Mouse (Mus musculus) gastrocnemius, adult 18-20 months (tissue): ENCODE measurements at regions not wholly inside any gene's neighbourhood (a gene's known extent, or its start where the extent isn't known, plus 50 kb on each side); places are given as distances from the start of the nearest gene placed in this dataset.
A peak's percentile ranks its signal among the peaks of the same experiment; 100 is the strongest.

Experiments used
- DNase-seq: peaks from one replicate; pipeline ENCODE4 v3.0.0; 2021; ENCODE audit warnings: low spot score

DNA sequence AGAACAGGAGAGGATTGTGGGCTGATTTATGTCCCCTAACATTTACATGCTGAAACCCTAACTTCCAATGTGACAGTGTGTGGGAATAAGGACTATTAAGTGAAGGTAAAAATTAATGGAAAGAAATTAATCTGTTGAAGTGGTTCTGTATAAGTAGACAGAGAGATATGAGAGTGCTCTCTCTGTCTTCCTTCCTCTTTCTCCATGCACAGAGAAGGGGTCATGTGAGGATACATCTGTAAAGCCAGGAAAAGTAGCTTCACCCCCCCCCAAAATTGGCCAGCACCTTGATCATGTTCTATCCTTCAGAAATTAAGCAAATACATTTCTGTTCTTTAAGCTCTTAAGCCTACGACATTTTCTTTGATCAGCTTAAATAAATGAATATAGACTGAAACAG lies 268.6 kb upstream of the Ccdc54 start:
- no peak for DNase-seq

DNA sequence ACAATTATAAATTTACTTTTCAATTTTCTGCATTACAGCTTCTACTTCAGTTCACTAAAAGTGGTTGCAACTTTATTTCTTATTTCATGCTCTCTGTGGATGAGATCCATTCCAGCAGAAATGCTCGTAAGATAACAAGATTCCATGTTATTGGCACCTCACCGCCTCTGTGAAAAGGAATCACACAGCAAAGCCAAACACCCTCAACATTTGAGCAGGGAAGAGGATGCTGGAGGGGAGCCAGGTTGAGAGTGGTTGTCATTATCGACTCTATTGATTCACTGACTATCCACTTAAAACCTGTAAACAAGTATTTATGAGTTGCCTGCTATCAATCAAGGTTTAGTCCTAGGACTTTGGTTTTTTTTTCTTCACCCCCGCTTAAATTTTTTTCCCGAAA lies 261.1 kb upstream of the Ccdc54 start:
- DNase-seq, result no peak

GRCm38 (mm10) chr16:50847693-50848092 lies 256.7 kb upstream of the Ccdc54 start:
- no peak for DNase-seq

- no peak for DNase-seq
These were observed 255.6 kb upstream of the Ccdc54 start for GRCm38 (mm10) chr16:50846505-50846904.

GRCm38 (mm10) chr16:50841677-50842580 lies 251.0 kb upstream of the Ccdc54 start:
- DNase-seq, result peak; percentile 67

- no peak for DNase-seq
These were observed 250.3 kb upstream of the Ccdc54 start for GRCm38 (mm10) chr16:50841205-50841604.

GRCm38 (mm10) chr16:50839665-50840064 lies 248.7 kb upstream of the Ccdc54 start:
- no peak for DNase-seq

DNA sequence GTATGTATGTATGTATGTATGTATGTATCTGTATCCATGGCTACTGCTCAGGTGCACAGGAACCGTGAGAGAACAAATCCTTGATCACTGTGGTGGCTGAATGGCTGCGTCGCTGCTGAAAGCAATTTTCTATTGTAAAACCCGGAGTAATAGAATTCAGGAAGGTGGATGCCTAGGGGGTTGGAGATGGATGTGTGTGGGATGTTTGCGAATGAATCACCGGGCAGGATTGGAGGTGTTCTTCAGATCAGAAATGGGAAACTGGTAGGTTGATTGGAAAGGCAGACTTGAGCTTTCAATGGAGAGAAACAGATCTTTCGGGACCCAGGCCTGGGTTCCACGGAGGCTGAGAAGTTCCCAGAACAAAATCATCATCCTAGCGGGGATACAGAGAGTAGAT lies 246.5 kb upstream of the Ccdc54 start:
- DNase-seq, result no peak

GRCm38 (mm10) chr16:50836457-50836856 lies 245.5 kb upstream of the Ccdc54 start:
- DNase-seq, result no peak

GRCm38 (mm10) chr16:50833357-50833756 lies 242.4 kb upstream of the Ccdc54 start:
- no peak for DNase-seq

DNA sequence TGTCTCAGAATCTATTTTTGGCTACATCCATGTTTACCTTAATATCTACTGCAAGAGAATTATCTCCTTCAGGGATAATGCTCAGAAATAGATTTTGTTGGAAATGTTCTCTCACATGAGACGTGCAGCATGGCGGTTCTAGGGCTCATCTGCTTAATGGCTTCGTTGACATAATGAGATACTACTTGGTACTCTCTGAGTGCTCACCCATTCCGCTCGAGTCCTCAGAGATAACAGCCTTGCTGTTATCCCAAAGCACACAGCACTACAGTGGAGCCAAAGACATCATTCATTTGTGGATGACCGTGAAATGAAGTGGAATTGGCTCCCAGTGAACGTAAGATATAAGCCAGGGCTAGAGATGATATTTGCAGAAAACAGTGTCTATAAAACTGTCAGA lies 231.4 kb upstream of the Ccdc54 start:
- no peak for DNase-seq

DNA sequence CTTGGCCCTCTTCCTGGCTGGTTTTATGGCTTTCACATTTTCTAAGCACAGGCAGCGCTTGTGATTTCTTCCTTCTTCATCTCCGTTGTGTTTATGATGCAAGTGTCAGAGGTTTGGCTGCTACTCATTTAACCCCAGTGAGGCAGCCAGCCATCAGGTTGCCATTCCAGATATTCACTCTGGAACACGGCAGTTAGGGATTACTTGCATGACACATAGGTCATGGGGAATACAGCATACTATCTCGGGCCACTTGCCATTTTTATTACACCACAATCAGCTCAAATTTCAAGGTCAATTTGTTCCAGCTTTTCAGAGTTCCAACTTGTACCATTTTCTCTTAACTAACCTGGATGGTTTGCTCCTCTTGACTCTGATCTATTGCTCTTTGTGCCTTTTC lies 223.7 kb upstream of the Ccdc54 start:
- DNase-seq, result peak; percentile 2

GRCm38 (mm10) chr16:50799145-50799794 lies 208.3 kb upstream of the Ccdc54 start:
- DNase-seq, result peak; percentile 10

DNA sequence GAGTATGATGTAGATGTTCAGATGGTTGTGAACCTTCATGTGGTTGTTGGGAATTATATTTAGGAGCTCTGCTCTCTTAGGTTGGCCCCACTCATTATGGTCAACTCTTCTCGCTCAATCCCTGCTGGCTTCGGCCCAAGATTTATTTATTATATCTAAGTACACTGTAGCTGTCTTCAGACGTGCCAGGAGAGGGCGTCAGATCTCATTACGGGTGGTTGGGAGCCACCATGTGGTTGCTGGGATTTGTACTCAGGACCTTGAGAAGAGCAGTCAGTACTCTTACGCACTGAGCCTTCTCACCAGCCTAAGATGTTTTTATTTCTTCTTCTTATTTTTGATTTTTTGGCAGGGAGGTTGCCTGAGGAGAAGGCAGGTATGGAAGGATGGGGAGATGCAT lies 207.1 kb upstream of the Ccdc54 start:
- DNase-seq, result no peak

DNA sequence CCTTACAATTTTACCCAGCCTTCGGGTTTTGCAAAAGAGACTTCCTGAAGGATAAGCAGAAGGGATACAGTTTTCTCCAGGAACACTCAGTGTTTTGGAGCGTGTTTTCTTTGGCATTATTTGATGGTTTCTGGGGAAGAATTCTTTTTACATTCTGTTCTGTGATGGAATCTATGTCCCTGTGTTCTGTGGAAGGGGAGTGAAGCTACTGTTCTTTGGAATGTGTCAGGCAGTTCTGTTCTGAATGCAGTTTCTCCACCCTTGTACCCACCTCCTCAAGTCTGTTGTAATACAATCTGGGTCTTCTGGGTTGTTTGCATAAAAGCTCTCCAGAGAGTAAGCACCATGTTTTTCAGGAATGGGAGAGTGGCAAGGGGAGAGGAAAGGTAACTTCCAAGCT lies 202.0 kb upstream of the Ccdc54 start:
- no peak for DNase-seq

DNA sequence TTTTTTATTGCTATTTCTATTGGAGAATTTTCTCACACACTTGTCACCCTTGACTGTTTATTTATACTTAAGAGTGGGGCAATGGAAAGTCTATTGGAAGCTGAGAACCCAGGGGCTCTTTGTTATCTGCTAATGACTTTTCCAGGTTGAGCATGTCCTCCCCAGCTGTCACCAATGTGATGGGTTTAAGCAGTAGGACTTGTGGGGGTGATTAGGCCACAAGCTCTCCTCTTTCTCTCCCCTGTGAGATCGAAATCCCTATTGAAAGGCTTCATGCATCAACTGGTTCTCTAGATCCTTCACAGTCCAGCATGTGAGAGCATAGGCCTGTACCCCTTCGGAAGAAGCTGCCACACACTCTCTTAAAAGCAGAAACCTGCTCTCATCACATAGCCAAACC lies 201.6 kb upstream of the Ccdc54 start:
- no peak for DNase-seq

- DNase-seq, result no peak
These were observed 197.7 kb upstream of the Ccdc54 start for GRCm38 (mm10) chr16:50788702-50789101.

DNA sequence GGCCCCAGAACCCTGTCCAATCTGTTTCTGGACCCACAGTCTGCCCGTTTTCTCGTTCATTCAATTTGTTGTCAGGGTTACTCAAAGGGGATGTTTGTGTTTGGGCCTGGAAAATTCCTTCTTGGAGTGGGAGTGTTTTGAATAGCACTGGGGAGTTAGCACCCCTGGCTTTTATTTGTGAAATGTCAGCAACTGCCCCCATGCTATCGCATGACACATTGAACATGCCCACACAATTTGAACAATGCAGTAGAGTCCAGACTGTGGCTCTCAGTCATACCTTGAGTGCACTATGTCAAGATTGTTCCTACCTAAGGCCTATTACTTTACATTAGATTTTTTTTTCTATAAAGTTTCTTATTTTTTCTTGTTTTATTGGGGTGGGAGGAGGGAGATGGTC lies 195.2 kb upstream of the Ccdc54 start:
- DNase-seq, result no peak

GRCm38 (mm10) chr16:50785384-50785783 lies 194.4 kb upstream of the Ccdc54 start:
- DNase-seq, result no peak

DNA sequence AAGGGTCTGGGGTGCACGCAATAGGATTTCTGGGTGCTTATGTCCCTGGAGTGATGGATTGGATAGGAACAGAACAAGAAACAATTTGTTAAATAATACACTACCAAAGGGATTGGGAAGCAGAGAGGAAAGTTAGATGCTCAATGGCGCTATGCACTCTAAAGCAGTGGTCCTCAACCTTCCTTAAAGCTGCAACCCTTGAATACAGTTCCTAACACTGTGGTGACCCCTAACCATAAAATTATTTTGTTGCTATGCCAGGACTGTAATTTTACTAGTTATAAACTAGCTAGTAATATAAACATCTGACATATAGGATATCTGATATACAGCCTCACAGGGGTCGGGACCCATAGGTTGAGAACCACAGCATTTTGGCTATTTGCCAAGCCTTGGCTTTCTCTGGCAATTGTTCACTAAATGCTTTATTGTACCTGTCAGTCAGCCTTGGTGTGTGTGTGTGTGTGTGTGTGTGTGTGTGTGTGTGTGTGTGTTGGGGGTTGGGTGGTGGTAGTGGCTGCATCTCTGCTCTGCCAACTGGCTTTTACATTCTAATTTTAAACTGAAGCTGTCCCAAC lies 193.8 kb upstream of the Ccdc54 start:
- no peak for DNase-seq

GRCm38 (mm10) chr16:50783784-50784650 lies 193.1 kb upstream of the Ccdc54 start:
- DNase-seq, result no peak

- no peak for DNase-seq
These were observed 192.3 kb upstream of the Ccdc54 start for GRCm38 (mm10) chr16:50783240-50783639.
